Mouse (Mus musculus) kidney, postnatal 0 days (tissue): Measurements from ENCODE around the gene Dlx1. TPM values are rescaled to one million over a fixed set of nuclear protein-coding genes. Genes with fewer than 3 reads are reported as not detected.

Experiments used
- ATAC-seq: fragments of 200-750 bp; cut with Nextera tagmentation; replicated peaks from 2 replicates; pipeline ENCODE4 v1.8.0; 2017; ENCODE audit warnings: low read depth, moderate number of reproducible peaks, moderate TSS enrichment, moderate library complexity; ENCODE audit not compliant: low FRiP score
- DNase-seq: peaks from one replicate; pipeline ENCODE4 v3.0.0-alpha.2; 2016; ENCODE audit warnings: low spot score
- H3K27ac ChIP-seq: fragments of 300-500 bp; sonication (generic); 2 replicates; pipeline ENCODE4 v1.5.1; 2014; ENCODE audit warnings: mild to moderate bottlenecking
- H3K27me3 ChIP-seq: fragments of 300-500 bp; sonication (generic); 2 replicates; pipeline ENCODE4 v1.6.1; 2014; ENCODE audit warnings: low read length, mixed read lengths; ENCODE audit not compliant: insufficient read depth
- H3K36me3 ChIP-seq: fragments of 300-500 bp; sonication (generic); 2 replicates; pipeline ENCODE4 v1.6.1; 2014; ENCODE audit warnings: low read length, mixed read lengths; ENCODE audit not compliant: insufficient read depth
- H3K4me1 ChIP-seq: fragments of 300-500 bp; sonication (generic); replicated peaks from 2 replicates; pipeline ENCODE4 v1.6.1; 2014; ENCODE audit warnings: antibody characterized with exemption, low read length, mixed read lengths; ENCODE audit not compliant: insufficient read depth
- H3K4me2 ChIP-seq: fragments of 300-500 bp; sonication (generic); 2 replicates; pipeline ENCODE4 v1.6.1; 2014; ENCODE audit warnings: mild to moderate bottlenecking, low read length, moderate library complexity, mixed read lengths
- H3K4me3 ChIP-seq: fragments of 300-500 bp; sonication (generic); replicated peaks from 2 replicates; pipeline ENCODE4 v1.5.1; 2014; ENCODE audit warnings: low read depth, low read length
- H3K9ac ChIP-seq: fragments of 300-500 bp; sonication (generic); 2 replicates; pipeline ENCODE4 v1.6.1; 2014; ENCODE audit warnings: low read depth, low read length
- H3K9me3 ChIP-seq: fragments of 300-500 bp; sonication (generic); replicated peaks from 2 replicates; pipeline ENCODE4 v1.6.1; 2016; ENCODE audit warnings: low read length, inconsistent platforms, mixed read lengths
- CTCF ChIP-seq: IDR thresholded peaks from 2 replicates; pipeline ENCODE4 v1.5.1; 2016; ENCODE audit warnings: antibody characterized with exemption, low read depth, mild to moderate bottlenecking, moderate library complexity
- WGBS: fragments of 180-500 bp; shearing (Covaris S2); extraction: QIAGEN DNeasy Blood & Tissue Kit; methylation state at CpG from one replicate; pipeline ENCODE4 v1.1.7; 2014; 5-methylcytosine and 5-hydroxymethylcytosine counted together
- polyA plus RNA-seq: library from polyadenylated mRNA; unstranded; fragments of >200 nt; fragmentation: Nextera tagmentation; extraction: Ambion mirVana; gene quantifications from 2 replicates; pipeline ENCODE4 v1.2.1, GENCODE M21; 2015

Dlx1 gene
- polyA plus RNA-seq, 1 experiment from 2014 or later: not detected

DNA sequence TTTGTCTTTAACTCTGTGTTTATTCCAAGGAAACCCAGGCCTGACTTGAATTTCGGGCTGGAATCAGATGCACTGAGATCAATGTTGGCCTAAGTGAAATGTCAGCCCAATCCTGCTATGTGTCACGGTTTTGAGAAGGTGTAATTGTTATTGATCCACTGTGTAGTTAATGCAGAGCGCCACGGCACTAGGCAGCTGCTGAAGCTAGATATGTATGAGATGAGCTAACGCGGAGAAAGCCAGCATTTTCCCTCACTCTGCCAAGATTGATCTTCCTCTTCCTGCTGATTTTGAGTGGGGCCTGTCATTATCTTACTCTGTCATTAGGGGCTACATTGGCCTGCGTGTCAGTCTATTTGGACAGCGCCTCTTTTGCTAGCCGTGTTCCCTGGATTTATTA, 15.6 kb upstream of the Dlx1 start:
- no peak overlapping the region for H3K4me3 ChIP-seq
- H3K9ac ChIP-seq: no peak overlapping the region
- WGBS: 85% methylated on average over 9 of the region's 9 CpGs
- H3K4me1 ChIP-seq: no peaks in the 10 kb centered on the region
- H3K27ac ChIP-seq: no peak overlapping the region
- no peak for TF ChIP-seq CTCF
- no peaks in the 10 kb centered on the region for H3K36me3 ChIP-seq
- no peaks in the 10 kb centered on the region for H3K9me3 ChIP-seq
- ATAC-seq (no peak), DNase-seq (no peak)
- no peaks in the 10 kb centered on the region for H3K27me3 ChIP-seq
- H3K4me2 ChIP-seq: no peak overlapping the region

DNA sequence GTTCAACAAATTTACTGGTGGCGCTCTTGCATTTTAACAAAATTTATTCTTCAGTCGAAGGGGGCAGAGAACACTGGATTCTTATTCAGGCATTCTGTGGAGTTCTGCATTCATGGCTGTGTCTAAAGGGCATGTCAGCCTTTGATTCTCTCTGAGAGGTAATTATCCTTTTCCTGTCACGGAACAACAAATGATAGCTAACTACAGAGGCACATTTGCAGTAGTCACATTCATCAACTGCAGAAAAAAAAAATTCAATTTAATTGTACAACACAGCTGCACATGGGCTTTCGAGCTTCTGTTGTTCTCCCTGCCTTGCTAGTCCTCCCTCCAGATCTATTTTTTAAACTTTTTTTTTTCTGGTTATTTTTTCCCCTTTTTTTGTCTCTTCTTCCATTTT, 10.9 kb upstream of the Dlx1 start:
- H3K4me2 ChIP-seq: no peak overlapping the region
- DNase-seq (no peak), ATAC-seq (no peak)
- no peak overlapping the region for H3K27ac ChIP-seq
- no peak overlapping the region for H3K4me3 ChIP-seq
- H3K9me3 ChIP-seq: no peaks in the 10 kb centered on the region
- no peaks in the 10 kb centered on the region for H3K36me3 ChIP-seq
- no peak overlapping the region for H3K9ac ChIP-seq
- no peaks in the 10 kb centered on the region for H3K4me1 ChIP-seq
- TF ChIP-seq CTCF: no peak
- 0 out of 2 replicates have a peak, but pooled peaks cover 5% of the 10 kb centered on the region for H3K27me3 ChIP-seq
- 72% methylated on average over 4 of the region's 4 CpGs for WGBS

GRCm38 (mm10) chr2:71517466-71518099, 10.3 kb upstream of the Dlx1 start:
- Histone ChIP-seq H3K27me3 (0 out of 2 replicates have a peak, but pooled peaks cover 6% of the 10 kb centered on the region), H3K4me3 (no peak overlapping the region), H3K27ac (no peak overlapping the region), H3K4me2 (no peak overlapping the region), H3K9ac (no peak overlapping the region), H3K36me3 (no peaks in the 10 kb centered on the region), H3K4me1 (no peaks in the 10 kb centered on the region), H3K9me3 (no peaks in the 10 kb centered on the region)
- 84% methylated on average over 8 of the region's 8 CpGs for WGBS
- no peak for TF ChIP-seq CTCF
- no peak for ATAC-seq
- DNase-seq: no peak

DNA sequence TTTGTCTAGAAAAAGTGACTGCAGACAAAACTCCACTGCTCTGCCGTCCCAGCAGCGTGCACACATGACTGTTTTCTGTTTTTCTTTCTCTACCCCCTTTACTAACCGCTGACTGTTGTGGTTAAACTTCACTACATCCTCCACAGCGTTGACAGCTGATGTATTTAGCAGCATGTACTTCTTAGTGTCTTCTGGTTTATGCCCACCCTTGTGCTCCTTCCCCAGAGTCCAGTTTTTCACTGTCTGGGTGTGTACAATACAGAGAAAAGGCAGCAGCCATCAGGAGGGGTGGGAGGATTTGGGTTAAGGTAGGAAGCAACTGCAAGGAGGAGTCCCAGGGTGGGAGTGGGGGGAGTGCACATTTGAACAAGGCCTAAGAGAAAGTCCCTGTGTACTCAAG, 5.0 kb upstream of the Dlx1 start:
- Histone ChIP-seq H3K4me1 (no peaks in the 10 kb centered on the region), H3K4me3 (no peak overlapping the region), H3K4me2 (no peak overlapping the region), H3K9ac (no peak overlapping the region), H3K27me3 (peaks cover 52% of the 10 kb centered on the region), H3K27ac (no peak overlapping the region), H3K9me3 (no peaks in the 10 kb centered on the region), H3K36me3 (no peaks in the 10 kb centered on the region)
- DNase-seq (no peak), ATAC-seq (no peak)
- WGBS: 49% methylated on average over 4 of the region's 4 CpGs
- no peak for TF ChIP-seq CTCF

DNA sequence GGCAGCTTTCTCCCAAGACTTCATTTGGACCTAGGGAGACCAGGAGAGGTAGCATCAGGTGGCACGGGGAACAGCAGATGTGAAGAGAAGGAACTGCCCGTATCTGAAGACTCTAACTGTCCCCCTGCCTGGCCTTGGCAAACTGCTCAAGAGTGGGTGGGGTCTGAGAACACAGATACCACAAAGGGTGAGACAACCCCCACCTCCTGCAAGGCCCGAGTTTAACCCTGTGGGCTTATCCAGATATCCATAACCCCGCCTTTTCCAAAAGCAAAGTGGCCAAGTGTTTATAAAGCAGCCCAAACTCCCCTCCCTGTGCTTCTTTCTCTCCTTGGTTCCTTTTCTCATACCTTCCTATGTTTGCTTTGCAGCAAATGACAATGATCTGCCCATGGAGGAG, 4.5 kb upstream of the Dlx1 start:
- Histone ChIP-seq H3K27me3 (peaks cover 54% of the 10 kb centered on the region), H3K4me1 (no peaks in the 10 kb centered on the region), H3K36me3 (no peaks in the 10 kb centered on the region), H3K9ac (no peak overlapping the region), H3K9me3 (no peaks in the 10 kb centered on the region), H3K4me2 (no peak overlapping the region), H3K27ac (no peak overlapping the region), H3K4me3 (no peak overlapping the region)
- TF ChIP-seq CTCF: no peak
- no peak for ATAC-seq
- DNase-seq: no peak
- WGBS: 59% methylated on average over 4 of the region's 4 CpGs

DNA sequence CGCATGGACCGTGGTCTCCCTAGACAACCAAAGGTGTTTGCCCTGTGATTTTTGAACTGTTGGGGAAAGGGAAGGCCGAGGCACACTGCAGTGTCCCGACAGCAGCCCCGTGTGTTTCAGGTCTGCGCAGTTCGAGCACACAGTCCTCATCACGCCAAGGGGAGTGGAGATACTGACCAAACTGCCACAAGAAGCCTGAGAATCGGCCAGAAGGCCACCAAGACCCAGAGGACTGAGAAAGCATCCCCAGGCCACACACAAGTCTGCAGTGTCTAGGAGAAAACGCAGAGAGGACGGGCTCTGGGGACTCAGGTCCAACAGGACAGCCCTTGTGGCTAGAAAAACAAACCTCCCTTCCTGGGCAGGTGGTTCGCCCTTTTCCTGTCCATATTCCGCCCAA, 3.1 kb upstream of the Dlx1 start:
- H3K4me1 ChIP-seq: peaks cover 7% of the 10 kb centered on the region
- H3K4me2 ChIP-seq: no peak overlapping the region
- H3K36me3 ChIP-seq: no peaks in the 10 kb centered on the region
- no peak for ATAC-seq
- DNase-seq: no peak
- H3K9me3 ChIP-seq: no peaks in the 10 kb centered on the region
- H3K9ac ChIP-seq: no peak overlapping the region
- no peak overlapping the region for H3K4me3 ChIP-seq
- WGBS: 33% methylated on average over 13 of the region's 13 CpGs
- H3K27me3 ChIP-seq: peaks cover 67% of the 10 kb centered on the region
- H3K27ac ChIP-seq: no peak overlapping the region
- no peak for TF ChIP-seq CTCF
